Mouse (Mus musculus): Measurements from ENCODE around the gene Cyb5r1.

Gene Cyb5r1

GRCm38 (mm10) chr1:134405509-134406413 is at the start of gene Cyb5r1:
Gene Cyb5r1 (plus strand): TSS chr1:134405559.
- DNase-seq (ENCODE audit: low spot score in 2 of 2): peak; percentile 49 to 66

- no peak for DNase-seq (ENCODE audit: low spot score in 2 of 2)
Measured at GRCm38 (mm10) chr1:134357461-134357860, 47.9 kb upstream of the Cyb5r1 start.

GRCm38 (mm10) chr1:134360656-134361055 is 44.7 kb upstream of the Cyb5r1 start:
- no peak for DNase-seq (ENCODE audit: low spot score in 2 of 2)

GRCm38 (mm10) chr1:134361195-134361856 is 44.0 kb upstream of the Cyb5r1 start:
- DNase-seq (ENCODE audit: low spot score in 2 of 2): no peak

GRCm38 (mm10) chr1:134361857-134362212 is 43.5 kb upstream of the Cyb5r1 start, which contains the start of gene Tmem183a:
Gene Tmem183a (minus strand): TSS chr1:134361979.
- DNase-seq (ENCODE audit: low spot score in 2 of 2): peak; percentile 92

GRCm38 (mm10) chr1:134363194-134363593 is 42.2 kb upstream of the Cyb5r1 start:
- no peak for DNase-seq (ENCODE audit: low spot score in 2 of 2)

GRCm38 (mm10) chr1:134365491-134365890 is 39.9 kb upstream of the Cyb5r1 start:
- DNase-seq (ENCODE audit: low spot score in 2 of 2): no peak

GRCm38 (mm10) chr1:134368777-134369337 is 36.5 kb upstream of the Cyb5r1 start:
- peak; percentile 17 to 49 for DNase-seq (ENCODE audit: low spot score in 2 of 2)

GRCm38 (mm10) chr1:134374124-134374523 is 31.2 kb upstream of the Cyb5r1 start:
- DNase-seq (ENCODE audit: low spot score in 2 of 2): no peak

GRCm38 (mm10) chr1:134381051-134381450 is 24.3 kb upstream of the Cyb5r1 start:
- DNase-seq (ENCODE audit: low spot score in 2 of 2): no peak

- no peak for DNase-seq (ENCODE audit: low spot score in 2 of 2)
Measured at GRCm38 (mm10) chr1:134381795-134382625, 23.3 kb upstream of the Cyb5r1 start.

- no peak for DNase-seq (ENCODE audit: low spot score in 2 of 2)
Measured at GRCm38 (mm10) chr1:134384581-134384980, 20.8 kb upstream of the Cyb5r1 start.

GRCm38 (mm10) chr1:134385176-134385575 is 20.2 kb upstream of the Cyb5r1 start:
- DNase-seq (ENCODE audit: low spot score in 2 of 2): no peak

GRCm38 (mm10) chr1:134385666-134386065 is 19.7 kb upstream of the Cyb5r1 start, which contains the start of gene 4933406M09Rik:
Gene 4933406M09Rik (plus strand): TSS chr1:134385940.
- DNase-seq (ENCODE audit: low spot score in 2 of 2): no peak

- DNase-seq (ENCODE audit: low spot score in 2 of 2): no peak
Measured at GRCm38 (mm10) chr1:134393827-134394226, 11.5 kb upstream of the Cyb5r1 start.

GRCm38 (mm10) chr1:134398210-134398609 is 7.1 kb upstream of the Cyb5r1 start:
- DNase-seq (ENCODE audit: low spot score in 2 of 2): no peak

GRCm38 (mm10) chr1:134399735-134400134 is 5.6 kb upstream of the Cyb5r1 start:
- no peak for DNase-seq (ENCODE audit: low spot score in 2 of 2)

GRCm38 (mm10) chr1:134406414-134406771 is 1.0 kb downstream of the Cyb5r1 start:
- DNase-seq (ENCODE audit: low spot score in 2 of 2): no peak

GRCm38 (mm10) chr1:134408080-134408479 is 2.7 kb downstream of the Cyb5r1 start:
- no peak for DNase-seq (ENCODE audit: low spot score in 2 of 2)

GRCm38 (mm10) chr1:134411706-134412629 is 6.6 kb downstream of the Cyb5r1 start:
- no peak for DNase-seq (ENCODE audit: low spot score in 2 of 2)

- DNase-seq (ENCODE audit: low spot score in 2 of 2): no peak
Measured at GRCm38 (mm10) chr1:134414038-134414437, 8.7 kb downstream of the Cyb5r1 start.
